Mouse (Mus musculus) monocyte, adult 5-6 weeks (primary cell): ENCODE data around the gene Gm10972. TPM values are rescaled to one million over a fixed set of nuclear protein-coding genes. Genes with fewer than 3 reads are reported as not detected.
"Not testable (repeated sequence)": the region's sequence is repeated elsewhere in the genome, so short reads cannot be mapped to it uniquely, and the experiment has no call there.

Experiments used
- ATAC-seq: fragments of 153-309, 156-312 bp; replicated peaks from 2 replicates; pipeline ENCODE4 v1.8.0; 2017; ENCODE audit warnings: mild to moderate bottlenecking; ENCODE audit not compliant: low TSS enrichment, insufficient number of reproducible peaks, severe bottlenecking, poor library complexity, low FRiP score
- total RNA-seq: library from RNA; stranded (forward); fragments of 200-1000, 200-491, 200-594 nt; gene quantifications from 3 replicates; pipeline ENCODE4 v1.2.3, GENCODE M21; 2017

The Gm10972 gene
- total RNA-seq, result not detected in 3 replicates

GRCm38 (mm10) chr3:94642495-94643162 is at the start of gene Gm10972:
Gene Gm10972 (plus strand): TSS chr3:94643112.
- ATAC-seq, result not testable (repeated sequence)

- no peak for ATAC-seq
Measured at GRCm38 (mm10) chr3:94595871-94596287, 47.0 kb upstream of the Gm10972 start.

GRCm38 (mm10) chr3:94597224-94597779 is 45.6 kb upstream of the Gm10972 start:
- ATAC-seq, result no peak

GRCm38 (mm10) chr3:94601959-94602358 is 41.0 kb upstream of the Gm10972 start:
- peak; percentile 71; the same call in 1 of the 2 replicates for ATAC-seq

- ATAC-seq, result no peak
Measured at GRCm38 (mm10) chr3:94609621-94610020, 33.3 kb upstream of the Gm10972 start.

GRCm38 (mm10) chr3:94610581-94610980 is 32.3 kb upstream of the Gm10972 start:
- ATAC-seq, result no peak

GRCm38 (mm10) chr3:94611343-94611742 is 31.6 kb upstream of the Gm10972 start:
- ATAC-seq, result no peak

- no peak for ATAC-seq
Measured at GRCm38 (mm10) chr3:94611834-94612233, 31.1 kb upstream of the Gm10972 start.

- no peak for ATAC-seq
Measured at GRCm38 (mm10) chr3:94612274-94612673, 30.6 kb upstream of the Gm10972 start.

GRCm38 (mm10) chr3:94613258-94613878 is 29.5 kb upstream of the Gm10972 start:
- no peak for ATAC-seq

- ATAC-seq, result no peak
Measured at GRCm38 (mm10) chr3:94616717-94617116, 26.2 kb upstream of the Gm10972 start.

- no peak for ATAC-seq
Measured at GRCm38 (mm10) chr3:94621740-94622507, 21.0 kb upstream of the Gm10972 start.

- ATAC-seq, result no peak
Measured at GRCm38 (mm10) chr3:94622550-94622949, 20.4 kb upstream of the Gm10972 start.

- ATAC-seq, result no peak
Measured at GRCm38 (mm10) chr3:94624281-94624680, 18.6 kb upstream of the Gm10972 start.

GRCm38 (mm10) chr3:94628712-94629111 is 14.2 kb upstream of the Gm10972 start:
- no peak for ATAC-seq

GRCm38 (mm10) chr3:94629876-94630275 is 13.0 kb upstream of the Gm10972 start:
- ATAC-seq, result no peak

GRCm38 (mm10) chr3:94648755-94649590 is 6.1 kb downstream of the Gm10972 start:
- ATAC-seq, result no peak

- no peak for ATAC-seq
Measured at GRCm38 (mm10) chr3:94650409-94650808, 7.5 kb downstream of the Gm10972 start.
